Mouse (Mus musculus) olfactory bulb, adult 2 months (tissue): ENCODE data around the gene Pqlc2. TPM values are rescaled to one million over a fixed set of nuclear protein-coding genes. Genes with fewer than 3 reads are reported as not detected.

Experiments used
- H3K27ac ChIP-seq: fragments of 200-500 bp; 2 replicates; pipeline ENCODE4 v1.5.1; 2012; ENCODE audit warnings: low read depth, low read length; ENCODE audit not compliant: insufficient read depth
- H3K4me1 ChIP-seq: fragments of 200-500 bp; 2 replicates; pipeline ENCODE4 v1.6.1; 2012; ENCODE audit warnings: low read length; ENCODE audit not compliant: control insufficient read depth, insufficient read depth
- H3K4me3 ChIP-seq: fragments of 200-500 bp; 2 replicates; pipeline ENCODE4 v1.5.1; 2012; ENCODE audit warnings: mild to moderate bottlenecking, low read depth, low read length, moderate library complexity; ENCODE audit not compliant: insufficient read depth
- CTCF ChIP-seq: fragments of 200-500 bp; IDR thresholded peaks from 2 replicates; pipeline ENCODE4 v1.5.1; 2012; ENCODE audit warnings: low read depth, mild to moderate bottlenecking, low read length, moderate library complexity; ENCODE audit not compliant: insufficient read depth
- POLR2A ChIP-seq: fragments of 200-500 bp; IDR thresholded peaks from 2 replicates; pipeline ENCODE4 v1.6.1; 2012; ENCODE audit warnings: mild to moderate bottlenecking, low read depth, low read length, moderate library complexity; ENCODE audit not compliant: insufficient read depth
- WGBS: fragments of 180-500 bp; shearing (Covaris S2); methylation state at CpG from one replicate; pipeline ENCODE4 v1.1.7; 2018; 5-methylcytosine and 5-hydroxymethylcytosine counted together
- polyA plus RNA-seq: library from polyadenylated mRNA; stranded (reverse); fragments of >200 nt; gene quantifications from 2 replicates; pipeline ENCODE4 v1.2.4, GENCODE M21; 2012; ENCODE audit warnings: low replicate concordance; ENCODE audit not compliant: missing spikeins, insufficient read depth, insufficient read length

The Pqlc2 gene
- polyA plus RNA-seq, 1 experiment = not detected

- WGBS = 92% methylated on average over 8 of the region's 8 CpGs
- H3K4me1 ChIP-seq = peaks cover 7% of the 10 kb centered on the region; the same call in 1 of the 2 replicates
- H3K4me3 ChIP-seq = no peak overlapping the region
- H3K27ac ChIP-seq = no peak overlapping the region
- TF ChIP-seq POLR2A (no peak), CTCF (no peak)
Observed at GRCm38 (mm10) chr4:139256708-139257107, 53.8 kb downstream of the Pqlc2 start.

GRCm38 (mm10) chr4:139256146-139256545 is 54.4 kb downstream of the Pqlc2 start:
- WGBS = 91% methylated on average over 4 of the region's 4 CpGs
- H3K4me3 ChIP-seq = no peak overlapping the region
- H3K27ac ChIP-seq = no peak overlapping the region
- peaks cover 10% of the 10 kb centered on the region; the same call in 1 of the 2 replicates for H3K4me1 ChIP-seq
- TF ChIP-seq POLR2A = no peak

- no peak overlapping the region for H3K27ac ChIP-seq
- TF ChIP-seq POLR2A (no peak), CTCF (no peak)
- H3K4me3 ChIP-seq = no peak overlapping the region
- WGBS = 79% methylated on average over 9 of the region's 9 CpGs
- H3K4me1 ChIP-seq = peaks cover 21% of the 10 kb centered on the region
Observed at GRCm38 (mm10) chr4:139253206-139253605, 57.3 kb downstream of the Pqlc2 start.

- Histone ChIP-seq H3K4me1 (peaks cover 24% of the 10 kb centered on the region), H3K4me3 (no peak overlapping the region), H3K27ac (no peak overlapping the region)
- no peak for TF ChIP-seq POLR2A
- peak; percentile 62 for TF ChIP-seq CTCF
- 57% methylated on average over 22 of the region's 22 CpGs for WGBS
Observed at GRCm38 (mm10) chr4:139252051-139252760, 58.3 kb downstream of the Pqlc2 start.

GRCm38 (mm10) chr4:139250886-139251285 is 59.6 kb downstream of the Pqlc2 start:
- no peak overlapping the region for H3K27ac ChIP-seq

GRCm38 (mm10) chr4:139250043-139250442 is 60.5 kb downstream of the Pqlc2 start:
- H3K4me3 ChIP-seq = no peak overlapping the region

More at GRCm38 (mm10) chr4:139250886-139251285, 59.6 kb downstream of the Pqlc2 start:
- Histone ChIP-seq H3K4me3 (no peak overlapping the region), H3K4me1 (peaks cover 32% of the 10 kb centered on the region)
- TF ChIP-seq POLR2A (no peak), CTCF (no peak)
- WGBS = 76% methylated on average over 8 of the region's 8 CpGs

GRCm38 (mm10) chr4:139248736-139249135 is 61.8 kb downstream of the Pqlc2 start:
- H3K4me3 ChIP-seq = no peak overlapping the region
- 66% methylated on average over 5 of the region's 5 CpGs for WGBS
- no peak overlapping the region for H3K27ac ChIP-seq
- TF ChIP-seq POLR2A = no peak
- TF ChIP-seq CTCF = no peak
- H3K4me1 ChIP-seq = peaks cover 40% of the 10 kb centered on the region

More at GRCm38 (mm10) chr4:139250043-139250442, 60.5 kb downstream of the Pqlc2 start:
- peaks cover 40% of the 10 kb centered on the region for H3K4me1 ChIP-seq
- no peak overlapping the region for H3K27ac ChIP-seq
- 71% methylated on average over 5 of the region's 5 CpGs for WGBS
- no peak for TF ChIP-seq CTCF
- no peak for TF ChIP-seq POLR2A

- Histone ChIP-seq H3K4me3 (no peak overlapping the region), H3K4me1 (peaks cover 40% of the 10 kb centered on the region), H3K27ac (no peak overlapping the region)
- 88% methylated on average over 7 of the region's 7 CpGs for WGBS
- TF ChIP-seq POLR2A (no peak), CTCF (no peak)
Observed at GRCm38 (mm10) chr4:139247966-139248365, 62.5 kb downstream of the Pqlc2 start.

GRCm38 (mm10) chr4:139246130-139246877 is 64.2 kb downstream of the Pqlc2 start:
- 51% methylated on average over 7 of the region's 7 CpGs for WGBS
- H3K27ac ChIP-seq = no peak overlapping the region
- H3K4me3 ChIP-seq = no peak overlapping the region
- H3K4me1 ChIP-seq = peaks cover 33% of the 10 kb centered on the region
- TF ChIP-seq POLR2A (no peak), CTCF (no peak)
